Mouse (Mus musculus) yolk sac, embryonic 10.5 days (tissue): ENCODE results near the gene Eef1akmt3.
"Not testable (repeated sequence)": the region's sequence is repeated elsewhere in the genome, so short reads cannot be mapped to it uniquely, and the experiment has no call there.

ENCODE experiments used
- DNase-seq: peaks from one replicate; pipeline ENCODE4 v3.0.0-alpha.2; 2017; ENCODE audit warnings: low spot score

Gene Eef1akmt3

GRCm38 (mm10) chr10:127041274-127041766 lies at the start of gene Eef1akmt3, which contains the start of gene Mettl1:
Gene Eef1akmt3 (minus strand): TSS chr10:127041513.
Gene Mettl1 (plus strand): TSS chr10:127041414.
- no peak for DNase-seq

- no peak for DNase-seq
Observed at GRCm38 (mm10) chr10:127090560-127091411, 49.5 kb upstream of the Eef1akmt3 start.

- no peak for DNase-seq
Observed at GRCm38 (mm10) chr10:127085633-127086032, 44.3 kb upstream of the Eef1akmt3 start.

- DNase-seq, result no peak
Observed at GRCm38 (mm10) chr10:127085052-127085451, 43.7 kb upstream of the Eef1akmt3 start.

GRCm38 (mm10) chr10:127083915-127084306 lies 42.6 kb upstream of the Eef1akmt3 start:
- no peak for DNase-seq

GRCm38 (mm10) chr10:127083292-127083914 lies 42.1 kb upstream of the Eef1akmt3 start:
- no peak for DNase-seq

- no peak for DNase-seq
Observed at GRCm38 (mm10) chr10:127081996-127082620, 40.8 kb upstream of the Eef1akmt3 start.

GRCm38 (mm10) chr10:127080901-127081780 lies 39.8 kb upstream of the Eef1akmt3 start:
- DNase-seq, result no peak

GRCm38 (mm10) chr10:127079665-127080391 lies 38.5 kb upstream of the Eef1akmt3 start:
- DNase-seq, result peak; percentile 37

GRCm38 (mm10) chr10:127078677-127079575 lies 37.6 kb upstream of the Eef1akmt3 start:
- peak; percentile 44 for DNase-seq

GRCm38 (mm10) chr10:127078001-127078676 lies 36.8 kb upstream of the Eef1akmt3 start:
- DNase-seq, result no peak

- DNase-seq, result no peak
Observed at GRCm38 (mm10) chr10:127077515-127077914, 36.2 kb upstream of the Eef1akmt3 start.

GRCm38 (mm10) chr10:127076082-127076481 lies 34.8 kb upstream of the Eef1akmt3 start:
- DNase-seq, result no peak

GRCm38 (mm10) chr10:127075651-127076050 lies 34.3 kb upstream of the Eef1akmt3 start:
- no peak for DNase-seq

GRCm38 (mm10) chr10:127075080-127075479 lies 33.8 kb upstream of the Eef1akmt3 start, which contains the start of gene Agap2:
Gene Agap2 (plus strand): TSS chr10:127075284.
- DNase-seq, result no peak

GRCm38 (mm10) chr10:127073981-127074380 lies 32.7 kb upstream of the Eef1akmt3 start:
- DNase-seq, result no peak

GRCm38 (mm10) chr10:127072969-127073368 lies 31.7 kb upstream of the Eef1akmt3 start:
- DNase-seq, result not testable (repeated sequence)

GRCm38 (mm10) chr10:127072270-127072669 lies 31.0 kb upstream of the Eef1akmt3 start:
- DNase-seq, result not testable (repeated sequence)

GRCm38 (mm10) chr10:127071203-127071602 lies 29.9 kb upstream of the Eef1akmt3 start:
- no peak for DNase-seq
